Mouse (Mus musculus): Measurements from ENCODE around the gene Dlx2. TPM values are rescaled to one million over a fixed set of nuclear protein-coding genes. Genes with fewer than 3 reads are reported as not detected.

Dlx2 gene
- polyA plus RNA-seq, 1 experiment = not detected

- Histone ChIP-seq H3K4me1 (ENCODE audit: control insufficient read depth, insufficient read depth, insufficient read length, low read length) (peaks cover 3% of the 10 kb centered on the region; the same call in 1 of the 2 replicates), H3K27ac (replicated peaks; ENCODE audit: low read depth, low read length) (no peak overlapping the region), H3K4me3 (ENCODE audit: insufficient read depth, low read depth, low read length) (no peak overlapping the region; the same call in 1 of the 2 replicates)
Observed at GRCm38 (mm10) chr2:71544391-71545285, 1.9 kb downstream of the Dlx2 start.

- Histone ChIP-seq H3K27ac (replicated peaks; ENCODE audit: low read depth, low read length) (no peak overlapping the region), H3K4me3 (ENCODE audit: insufficient read depth, low read depth, low read length) (no peak overlapping the region)
Observed at GRCm38 (mm10) chr2:71543948-71544347, 2.6 kb downstream of the Dlx2 start.

GRCm38 (mm10) chr2:71543531-71543930 lies 3.0 kb downstream of the Dlx2 start:
- Histone ChIP-seq H3K27ac (replicated peaks; ENCODE audit: low read depth, low read length) (no peak overlapping the region), H3K4me1 (ENCODE audit: control insufficient read depth, insufficient read depth, insufficient read length, low read length) (peaks cover 3% of the 10 kb centered on the region; the same call in 1 of the 2 replicates), H3K4me3 (ENCODE audit: insufficient read depth, low read depth, low read length) (no peak overlapping the region)

More at GRCm38 (mm10) chr2:71543948-71544347, 2.6 kb downstream of the Dlx2 start:
- peaks cover 3% of the 10 kb centered on the region; the same call in 1 of the 2 replicates for H3K4me1 ChIP-seq (ENCODE audit: control insufficient read depth, insufficient read depth, insufficient read length, low read length)

GRCm38 (mm10) chr2:71542816-71543301 lies 3.7 kb downstream of the Dlx2 start:
- H3K4me1 ChIP-seq (ENCODE audit: control insufficient read depth, insufficient read depth, insufficient read length, low read length) = peaks cover 3% of the 10 kb centered on the region; the same call in 1 of the 2 replicates
- H3K4me3 ChIP-seq (ENCODE audit: insufficient read depth, low read depth, low read length) = no peak overlapping the region
- H3K27ac ChIP-seq (replicated peaks; ENCODE audit: low read depth, low read length) = no peak overlapping the region

- Histone ChIP-seq H3K4me3 (ENCODE audit: insufficient read depth, low read depth, low read length) (no peak overlapping the region), H3K4me1 (ENCODE audit: control insufficient read depth, insufficient read depth, insufficient read length, low read length) (peaks cover 3% of the 10 kb centered on the region; the same call in 1 of the 2 replicates), H3K27ac (replicated peaks; ENCODE audit: low read depth, low read length) (no peak overlapping the region)
Observed at GRCm38 (mm10) chr2:71542227-71542815, 4.2 kb downstream of the Dlx2 start.

GRCm38 (mm10) chr2:71541418-71542226 lies 4.9 kb downstream of the Dlx2 start:
- no peak overlapping the region for H3K4me3 ChIP-seq (ENCODE audit: insufficient read depth, low read depth, low read length)
- H3K4me1 ChIP-seq (ENCODE audit: control insufficient read depth, insufficient read depth, insufficient read length, low read length) = peaks cover 3% of the 10 kb centered on the region; the same call in 1 of the 2 replicates
- no peak overlapping the region for H3K27ac ChIP-seq (replicated peaks; ENCODE audit: low read depth, low read length)

GRCm38 (mm10) chr2:71540611-71541417 lies 5.7 kb downstream of the Dlx2 start:
- Histone ChIP-seq H3K4me3 (ENCODE audit: insufficient read depth, low read depth, low read length) (0 out of 2 replicates have a peak overlapping the region, but pooled peaks have one; percentile 1), H3K4me1 (ENCODE audit: control insufficient read depth, insufficient read depth, insufficient read length, low read length) (peaks cover 3% of the 10 kb centered on the region; the same call in 1 of the 2 replicates), H3K27ac (replicated peaks; ENCODE audit: low read depth, low read length) (no peak overlapping the region)

- Histone ChIP-seq H3K4me1 (ENCODE audit: control insufficient read depth, insufficient read depth, insufficient read length, low read length) (peaks cover 9% of the 10 kb centered on the region; the same call in 1 of the 2 replicates), H3K27ac (replicated peaks; ENCODE audit: low read depth, low read length) (no peak overlapping the region), H3K4me3 (ENCODE audit: insufficient read depth, low read depth, low read length) (no peak overlapping the region)
Observed at GRCm38 (mm10) chr2:71534242-71535052, 12.1 kb downstream of the Dlx2 start.

GRCm38 (mm10) chr2:71533094-71533493 lies 13.5 kb downstream of the Dlx2 start:
- Histone ChIP-seq H3K27ac (replicated peaks; ENCODE audit: low read depth, low read length) (no peak overlapping the region), H3K4me3 (ENCODE audit: insufficient read depth, low read depth, low read length) (no peak overlapping the region), H3K4me1 (ENCODE audit: control insufficient read depth, insufficient read depth, insufficient read length, low read length) (peaks cover 9% of the 10 kb centered on the region; the same call in 1 of the 2 replicates)

- Histone ChIP-seq H3K4me3 (ENCODE audit: insufficient read depth, low read depth, low read length) (no peak overlapping the region), H3K4me1 (ENCODE audit: control insufficient read depth, insufficient read depth, insufficient read length, low read length) (peaks cover 9% of the 10 kb centered on the region; the same call in 1 of the 2 replicates), H3K27ac (replicated peaks; ENCODE audit: low read depth, low read length) (no peak overlapping the region)
Observed at GRCm38 (mm10) chr2:71531990-71532970, 14.3 kb downstream of the Dlx2 start.

GRCm38 (mm10) chr2:71531124-71531590 lies 15.4 kb downstream of the Dlx2 start:
- Histone ChIP-seq H3K27ac (replicated peaks; ENCODE audit: low read depth, low read length) (no peak overlapping the region), H3K4me3 (ENCODE audit: insufficient read depth, low read depth, low read length) (no peak overlapping the region), H3K4me1 (ENCODE audit: control insufficient read depth, insufficient read depth, insufficient read length, low read length) (peaks cover 9% of the 10 kb centered on the region; the same call in 1 of the 2 replicates)

GRCm38 (mm10) chr2:71530391-71531123 lies 16.0 kb downstream of the Dlx2 start:
- Histone ChIP-seq H3K4me3 (ENCODE audit: insufficient read depth, low read depth, low read length) (peak overlapping the region; percentile 16; the same call in 1 of the 2 replicates), H3K27ac (replicated peaks; ENCODE audit: low read depth, low read length) (no peak overlapping the region), H3K4me1 (ENCODE audit: control insufficient read depth, insufficient read depth, insufficient read length, low read length) (peaks cover 9% of the 10 kb centered on the region; the same call in 1 of the 2 replicates)
